Mouse (Mus musculus) heart, embryonic 13.5 days (tissue): ENCODE measurements around the gene Kif2a. TPM values are rescaled to one million over a fixed set of nuclear protein-coding genes. Genes with fewer than 3 reads are reported as not detected.
"Not testable (repeated sequence)": the region's sequence is repeated elsewhere in the genome, so short reads cannot be mapped to it uniquely, and the experiment has no call there.

Experiments used
- ATAC-seq: fragments of 200-750 bp; cut with Nextera tagmentation; 2 replicates; pipeline ENCODE4 v1.8.0; 2017; ENCODE audit warnings: moderate TSS enrichment; ENCODE audit not compliant: insufficient number of reproducible peaks, low FRiP score, low TSS enrichment; ENCODE audit errors: extremely low read depth
- H3K27ac ChIP-seq: fragments of 300-500 bp; sonication (generic); replicated peaks from 2 replicates; pipeline ENCODE4 v1.5.1; 2015; ENCODE audit warnings: moderate library complexity, mild to moderate bottlenecking, inconsistent platforms
- H3K27me3 ChIP-seq: fragments of 300-500 bp; sonication (generic); replicated peaks from 2 replicates; pipeline ENCODE4 v1.6.1; 2015; ENCODE audit warnings: mild to moderate bottlenecking, inconsistent platforms
- H3K36me3 ChIP-seq: fragments of 300-500 bp; sonication (generic); 2 replicates; pipeline ENCODE4 v1.6.1; 2015; ENCODE audit warnings: mild to moderate bottlenecking, inconsistent platforms
- H3K4me1 ChIP-seq: fragments of 300-500 bp; sonication (generic); 2 replicates; pipeline ENCODE4 v1.6.1; 2015; ENCODE audit warnings: inconsistent platforms
- H3K4me2 ChIP-seq: fragments of 300-500 bp; sonication (generic); 2 replicates; pipeline ENCODE4 v1.6.1; 2015; ENCODE audit warnings: inconsistent platforms, mild to moderate bottlenecking, moderate library complexity
- H3K4me3 ChIP-seq: fragments of 300-500 bp; sonication (generic); 2 replicates; pipeline ENCODE4 v1.5.1; 2015; ENCODE audit warnings: moderate library complexity, mild to moderate bottlenecking, inconsistent platforms
- H3K9ac ChIP-seq: fragments of 300-500 bp; sonication (generic); 2 replicates; pipeline ENCODE4 v1.6.1; 2015; ENCODE audit warnings: inconsistent platforms, mild to moderate bottlenecking, moderate library complexity
- H3K9me3 ChIP-seq: fragments of 300-500 bp; sonication (generic); 2 replicates; pipeline ENCODE4 v1.6.1; 2016; ENCODE audit warnings: inconsistent platforms
- WGBS: fragments of 180-500 bp; shearing (Covaris S2); methylation state at CpG from one replicate; pipeline ENCODE4 v1.1.7; 2015; ENCODE audit warnings: mixed read lengths; 5-methylcytosine and 5-hydroxymethylcytosine counted together
- polyA plus RNA-seq: library from polyadenylated mRNA; unstranded; fragments of >200 nt; fragmentation: Nextera tagmentation; extraction: Ambion mirVana; gene quantifications from 2 replicates; pipeline ENCODE4 v1.2.1, GENCODE M21; 2015

Kif2a gene
- polyA plus RNA-seq, 1 experiment from 2014 or later: 10.1 TPM

DNA sequence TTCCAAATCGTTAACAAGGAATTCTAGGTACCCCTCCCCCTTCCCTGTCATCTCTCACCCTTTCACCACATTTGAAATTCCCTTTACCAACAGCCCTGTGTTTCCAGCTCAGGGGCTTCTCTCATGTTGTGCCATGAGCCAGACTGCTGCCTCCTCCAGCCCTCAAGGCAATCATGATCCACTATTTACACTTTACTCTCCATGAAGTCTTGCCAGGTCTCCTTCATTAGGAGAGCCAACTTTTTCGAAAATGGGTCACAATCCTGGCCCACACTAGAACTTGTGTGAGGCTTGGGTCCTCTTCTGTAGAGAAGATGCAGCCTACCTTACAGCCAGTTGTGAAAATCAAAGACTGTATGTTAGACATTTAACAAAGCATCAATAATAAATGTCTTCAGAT, 8.0 kb downstream of the Kif2a start:
- Histone ChIP-seq H3K9ac (no peak overlapping the region), H3K36me3 (peaks cover 11% of the 10 kb centered on the region), H3K4me1 (peaks cover 66% of the 10 kb centered on the region), H3K4me2 (no peak overlapping the region), H3K4me3 (no peak overlapping the region), H3K27me3 (no peaks in the 10 kb centered on the region), H3K27ac (0 out of 2 replicates have a peak overlapping the region, but pooled peaks have one; percentile 3), H3K9me3 (no peaks in the 10 kb centered on the region)
- WGBS: 47% methylated on average over 2 of the region's 2 CpGs
- no peak for ATAC-seq

DNA sequence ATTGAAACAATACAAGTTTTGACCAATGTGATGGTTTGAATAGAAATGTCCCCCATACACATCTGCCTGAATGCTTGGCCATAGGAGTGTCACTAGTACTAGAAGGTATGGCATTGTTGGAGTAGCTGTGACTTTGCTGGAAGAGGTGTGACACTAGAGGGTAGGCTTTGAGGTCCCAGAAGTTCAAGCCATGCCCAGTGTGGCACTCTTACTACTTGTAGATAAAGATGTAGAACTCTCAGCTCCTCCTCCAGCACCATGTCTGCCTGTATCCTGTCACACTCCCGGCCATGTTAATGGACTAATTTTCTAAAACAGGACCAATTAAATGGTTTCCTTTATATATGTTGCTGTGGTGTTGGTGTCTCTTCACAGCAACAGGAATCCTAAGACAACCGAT, 10.3 kb downstream of the Kif2a start:
- no peak overlapping the region for H3K4me3 ChIP-seq
- no peak overlapping the region for H3K27ac ChIP-seq
- no peaks in the 10 kb centered on the region for H3K9me3 ChIP-seq
- no peak overlapping the region for H3K4me2 ChIP-seq
- no peak for ATAC-seq
- H3K9ac ChIP-seq: no peak overlapping the region
- 78% methylated on average over 2 of the region's 2 CpGs for WGBS
- H3K27me3 ChIP-seq: no peaks in the 10 kb centered on the region
- peaks cover 6% of the 10 kb centered on the region; the same call in 1 of the 2 replicates for H3K36me3 ChIP-seq
- H3K4me1 ChIP-seq: peaks cover 66% of the 10 kb centered on the region

DNA sequence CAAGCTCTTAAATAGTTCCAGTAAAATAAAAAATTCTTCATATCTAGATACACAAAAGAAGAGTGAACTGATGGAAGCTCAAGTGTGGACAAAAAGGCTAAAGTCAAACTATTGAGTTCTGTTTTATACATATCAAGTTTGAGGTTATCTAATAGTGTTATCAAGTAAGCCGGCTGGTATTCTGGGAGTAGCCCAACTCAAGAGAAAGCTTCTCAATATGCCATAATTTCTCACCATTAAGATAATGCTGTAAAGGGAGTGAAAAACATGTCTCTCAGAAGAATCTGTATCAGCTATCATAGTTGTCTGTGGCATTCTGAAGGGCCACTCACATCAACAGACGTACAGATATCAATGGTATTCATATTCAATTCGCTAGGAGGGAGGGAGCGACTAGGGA, 13.8 kb downstream of the Kif2a start:
- H3K9ac ChIP-seq: no peak overlapping the region
- H3K9me3 ChIP-seq: no peaks in the 10 kb centered on the region
- H3K4me2 ChIP-seq: no peak overlapping the region
- WGBS: 47% methylated on average over 4 of the region's 4 CpGs
- no peak for ATAC-seq
- H3K4me3 ChIP-seq: no peak overlapping the region
- H3K4me1 ChIP-seq: peaks cover 46% of the 10 kb centered on the region
- H3K36me3 ChIP-seq: no peaks in the 10 kb centered on the region
- no peaks in the 10 kb centered on the region for H3K27me3 ChIP-seq
- H3K27ac ChIP-seq: no peak overlapping the region

DNA sequence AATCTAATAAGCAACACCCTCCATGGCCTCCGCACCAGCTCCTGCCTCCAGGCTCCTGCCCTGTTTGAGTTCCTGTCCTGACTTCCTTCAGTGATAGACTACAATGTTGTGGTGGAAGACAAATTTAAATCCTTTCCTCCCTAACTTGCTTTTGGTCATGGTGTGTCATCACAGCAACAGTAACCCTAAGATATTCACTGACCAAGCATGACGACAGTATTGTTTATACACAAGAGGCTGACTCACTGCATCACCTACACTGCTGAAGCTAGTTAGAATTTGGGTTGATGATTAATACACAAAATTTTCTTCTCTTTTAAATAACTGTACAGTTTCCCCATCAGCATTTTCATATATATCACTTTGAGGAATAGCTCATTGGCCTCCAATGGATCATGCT, 18.7 kb downstream of the Kif2a start:
- Histone ChIP-seq H3K36me3 (no peaks in the 10 kb centered on the region), H3K4me3 (no peak overlapping the region), H3K9me3 (no peaks in the 10 kb centered on the region), H3K9ac (no peak overlapping the region), H3K27ac (no peak overlapping the region), H3K27me3 (no peaks in the 10 kb centered on the region), H3K4me1 (peaks cover 31% of the 10 kb centered on the region), H3K4me2 (no peak overlapping the region)
- no peak for ATAC-seq
- 82% methylated on average over 2 of the region's 2 CpGs for WGBS

DNA sequence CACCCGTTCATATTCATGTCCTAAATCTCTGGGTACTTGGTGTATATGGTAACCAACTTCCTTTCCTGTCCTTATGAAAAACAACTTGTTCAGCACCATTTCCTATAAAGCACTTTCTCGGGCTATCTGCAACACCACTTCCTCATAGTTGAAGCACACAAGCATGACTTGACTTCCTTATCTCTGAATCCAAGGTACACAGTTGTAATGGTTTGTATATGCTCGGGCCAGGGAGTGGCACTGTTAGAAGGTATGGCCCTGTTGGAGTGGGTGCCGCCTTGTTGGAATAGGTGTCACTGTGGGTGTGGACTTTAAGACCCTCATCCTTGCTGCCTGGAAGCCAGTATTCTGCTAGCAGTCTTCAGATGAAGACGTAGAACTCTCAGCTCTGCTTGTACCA, 23.3 kb downstream of the Kif2a start:
- peak; percentile 66; the same call in 1 of the 2 replicates for ATAC-seq
- no peaks in the 10 kb centered on the region for H3K27me3 ChIP-seq
- H3K4me3 ChIP-seq: no peak overlapping the region
- H3K27ac ChIP-seq: peak overlapping the region; percentile 32; the same call in 1 of the 2 replicates
- WGBS: 53% methylated on average over 5 of the region's 5 CpGs
- H3K9ac ChIP-seq: no peak overlapping the region
- peak overlapping the region; percentile 16 for H3K4me2 ChIP-seq
- no peaks in the 10 kb centered on the region for H3K36me3 ChIP-seq
- no peaks in the 10 kb centered on the region for H3K9me3 ChIP-seq
- peaks cover 60% of the 10 kb centered on the region for H3K4me1 ChIP-seq

DNA sequence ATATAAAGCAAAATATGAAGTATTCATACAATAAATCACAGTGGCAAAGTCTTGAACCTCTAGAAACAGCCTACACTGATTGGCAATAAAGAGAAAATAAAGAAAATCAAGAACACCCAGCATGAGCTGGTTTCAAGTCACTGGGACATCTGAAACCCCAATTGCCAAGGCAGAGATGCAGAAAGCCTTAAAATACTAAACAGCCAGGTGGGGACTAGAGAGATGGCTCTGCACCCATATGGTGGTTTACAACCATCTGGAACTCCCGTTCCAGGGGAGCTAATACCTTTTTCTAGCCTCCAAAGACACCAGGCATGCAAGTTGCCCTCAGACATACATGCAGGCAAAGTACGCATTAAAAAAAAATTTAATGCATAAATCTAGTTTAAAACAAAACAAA, 23.9 kb downstream of the Kif2a start:
- Histone ChIP-seq H3K4me2 (no peak overlapping the region), H3K4me3 (no peak overlapping the region), H3K9me3 (no peaks in the 10 kb centered on the region), H3K36me3 (peaks cover 6% of the 10 kb centered on the region), H3K4me1 (peaks cover 60% of the 10 kb centered on the region), H3K27ac (no peak overlapping the region), H3K27me3 (no peaks in the 10 kb centered on the region), H3K9ac (no peak overlapping the region)
- ATAC-seq: no peak
- WGBS: 80% methylated on average over 2 of the region's 2 CpGs

DNA sequence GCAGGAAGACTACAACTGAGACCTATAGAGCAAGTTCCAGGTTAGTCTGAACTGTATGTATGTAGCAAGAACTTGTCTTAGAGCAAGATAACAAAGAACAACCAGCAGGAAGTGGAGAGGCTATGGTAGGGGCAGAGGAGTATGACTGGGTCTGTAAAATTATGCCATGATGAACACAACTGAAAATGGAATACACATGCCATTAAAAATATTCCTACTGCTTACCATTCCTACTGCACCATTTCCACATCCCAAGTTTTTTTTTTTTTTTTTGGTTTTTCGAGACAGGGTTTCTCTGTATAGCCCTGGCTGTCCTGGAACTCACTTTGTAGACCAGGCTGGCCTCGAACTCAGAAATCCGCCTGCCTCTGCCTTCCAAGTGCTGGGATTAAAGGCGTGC, 24.4 kb downstream of the Kif2a start:
- not testable (repeated sequence) for ATAC-seq, H3K9me3 ChIP-seq, H3K27me3 ChIP-seq, H3K9ac ChIP-seq, H3K4me3 ChIP-seq
- Histone ChIP-seq H3K4me2 (peak overlapping the region; percentile 9; the same call in 1 of the 2 replicates), H3K4me1 (peaks cover 60% of the 10 kb centered on the region), H3K36me3 (peaks cover 11% of the 10 kb centered on the region), H3K27ac (peak overlapping the region; percentile 50; the same call in 1 of the 2 replicates)
- 91% methylated on average over 4 of the region's 4 CpGs for WGBS

DNA sequence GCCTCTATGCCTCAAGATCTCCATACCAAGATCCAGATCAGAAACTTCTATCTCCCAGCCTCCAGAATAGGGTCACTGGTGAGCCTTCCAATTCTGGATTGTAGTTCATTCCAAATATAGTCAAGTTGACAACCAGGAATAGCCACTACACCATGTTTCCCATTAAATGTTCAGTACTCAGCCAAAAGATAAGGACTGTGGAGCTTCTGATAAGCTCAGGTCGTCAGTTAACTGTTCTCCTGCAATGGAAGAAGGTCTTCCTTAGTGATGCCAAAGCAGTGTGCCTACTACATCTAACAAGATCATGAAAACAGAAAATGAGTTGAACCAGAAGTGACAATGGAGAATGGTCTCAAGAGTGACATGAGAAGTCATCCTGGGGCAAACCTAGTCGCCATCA, 25.0 kb downstream of the Kif2a start:
- H3K9ac ChIP-seq: no peak overlapping the region
- no peak overlapping the region for H3K4me3 ChIP-seq
- ATAC-seq: no peak
- H3K36me3 ChIP-seq: peaks cover 17% of the 10 kb centered on the region
- H3K27ac ChIP-seq: peak overlapping the region; percentile 50; the same call in 1 of the 2 replicates
- peaks cover 59% of the 10 kb centered on the region for H3K4me1 ChIP-seq
- WGBS: 35% methylated on average over 2 of the region's 2 CpGs
- no peaks in the 10 kb centered on the region for H3K27me3 ChIP-seq
- no peaks in the 10 kb centered on the region for H3K9me3 ChIP-seq
- H3K4me2 ChIP-seq: peak overlapping the region; percentile 9; the same call in 1 of the 2 replicates

DNA sequence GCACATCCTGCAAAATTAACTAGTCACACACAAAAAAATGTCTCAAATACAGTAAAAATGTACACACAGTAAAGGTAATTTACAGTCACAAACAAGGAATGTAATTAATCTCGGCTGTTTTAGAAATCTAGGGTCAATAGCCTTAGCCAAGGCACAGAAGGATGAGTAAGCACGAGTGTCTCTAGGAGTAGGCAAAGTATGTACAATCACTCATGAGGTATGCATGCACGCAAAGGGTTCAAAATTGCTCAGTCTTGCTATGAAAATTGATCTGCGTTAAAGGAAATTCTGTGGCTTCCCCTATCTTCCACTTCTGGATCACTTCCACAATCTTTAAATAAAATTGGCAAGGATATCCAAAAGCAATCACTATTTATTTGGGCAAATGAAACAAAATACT, 60.4 kb downstream of the Kif2a start:
- H3K9me3 ChIP-seq: no peaks in the 10 kb centered on the region
- peaks cover 65% of the 10 kb centered on the region for H3K36me3 ChIP-seq
- H3K27me3 ChIP-seq: no peaks in the 10 kb centered on the region
- no peak overlapping the region for H3K4me2 ChIP-seq
- 89% methylated on average over 4 of the region's 4 CpGs for WGBS
- no peak overlapping the region for H3K27ac ChIP-seq
- H3K9ac ChIP-seq: no peak overlapping the region
- ATAC-seq: no peak
- peaks cover 2% of the 10 kb centered on the region; the same call in 1 of the 2 replicates for H3K4me1 ChIP-seq
- no peak overlapping the region for H3K4me3 ChIP-seq

DNA sequence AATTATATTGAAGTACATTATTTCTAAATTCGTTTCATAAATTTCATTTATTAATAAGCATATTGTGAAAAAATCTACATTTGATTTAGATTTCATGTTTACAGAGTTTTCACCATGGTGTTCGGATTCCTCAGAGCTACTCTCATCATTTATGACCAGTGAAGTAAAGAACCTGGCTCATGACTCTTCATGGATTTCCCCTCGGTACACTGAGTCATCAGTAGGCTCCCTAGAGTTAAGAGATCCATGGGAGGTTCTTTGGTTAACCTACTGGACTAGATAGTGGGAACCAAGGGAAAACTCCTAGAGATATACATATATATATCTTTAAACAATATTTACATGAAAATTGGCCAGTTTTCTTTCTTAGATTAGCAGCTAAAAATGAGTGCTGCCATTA, 61.4 kb downstream of the Kif2a start:
- Histone ChIP-seq H3K4me2 (no peak overlapping the region), H3K4me1 (no peaks in the 10 kb centered on the region), H3K4me3 (no peak overlapping the region), H3K36me3 (peaks cover 71% of the 10 kb centered on the region), H3K9me3 (no peaks in the 10 kb centered on the region), H3K9ac (no peak overlapping the region), H3K27ac (no peak overlapping the region), H3K27me3 (no peaks in the 10 kb centered on the region)
- ATAC-seq: no peak
- WGBS: 82% methylated on average over 3 of the region's 3 CpGs

DNA sequence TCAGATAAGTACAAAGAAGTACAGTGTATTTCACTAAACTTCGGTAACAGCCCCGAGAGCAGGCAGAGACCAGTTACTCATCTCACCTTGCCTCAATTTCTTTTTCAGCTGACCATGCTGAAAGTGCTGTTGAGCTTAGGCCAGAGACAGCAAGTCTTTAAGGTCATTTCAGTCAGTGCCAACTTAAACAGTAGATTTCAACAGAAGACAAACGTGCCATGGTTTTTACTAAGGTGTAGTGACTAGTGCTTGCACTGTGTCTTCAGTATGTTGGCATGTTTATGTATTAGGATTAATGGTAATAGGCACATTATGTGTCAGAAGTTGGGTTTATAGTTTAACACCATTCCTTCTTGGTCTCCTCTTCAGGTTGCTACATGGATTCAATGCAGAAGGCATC, 63.6 kb downstream of the Kif2a start:
- H3K4me1 ChIP-seq: peaks cover 8% of the 10 kb centered on the region
- no peak overlapping the region for H3K27ac ChIP-seq
- H3K9ac ChIP-seq: no peak overlapping the region
- no peak overlapping the region for H3K4me2 ChIP-seq
- ATAC-seq: no peak
- WGBS: 86% methylated on average over 3 of the region's 3 CpGs
- H3K27me3 ChIP-seq: no peaks in the 10 kb centered on the region
- H3K36me3 ChIP-seq: peaks cover 74% of the 10 kb centered on the region
- no peaks in the 10 kb centered on the region for H3K9me3 ChIP-seq
- no peak overlapping the region for H3K4me3 ChIP-seq

DNA sequence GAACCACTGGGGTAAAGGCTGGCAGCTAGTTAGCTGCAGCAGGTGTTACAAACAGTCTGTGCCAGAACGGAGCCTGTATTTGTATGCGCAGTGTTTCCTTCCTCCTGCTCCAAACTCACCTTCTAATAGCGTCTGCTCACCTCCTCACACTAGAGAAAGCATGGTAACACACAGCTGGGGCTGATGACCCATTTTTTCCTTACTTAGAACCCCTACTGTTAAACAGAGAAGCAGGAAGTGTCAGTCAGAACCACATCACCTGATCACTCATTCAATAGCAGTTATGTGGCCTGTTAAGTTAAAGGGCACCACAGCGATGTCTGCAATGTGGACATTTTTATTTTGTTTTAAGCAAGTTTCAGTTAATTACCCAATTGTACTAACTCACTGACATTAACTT, 64.4 kb downstream of the Kif2a start:
- Histone ChIP-seq H3K27me3 (no peaks in the 10 kb centered on the region), H3K9me3 (no peaks in the 10 kb centered on the region), H3K4me3 (no peak overlapping the region), H3K27ac (no peak overlapping the region), H3K4me1 (peaks cover 8% of the 10 kb centered on the region), H3K36me3 (peaks cover 74% of the 10 kb centered on the region), H3K9ac (no peak overlapping the region), H3K4me2 (no peak overlapping the region)
- ATAC-seq: no peak
- 81% methylated on average over 4 of the region's 4 CpGs for WGBS
